Mouse (Mus musculus): Measurements from ENCODE around the gene Zfp511.

The Zfp511 gene

DNA sequence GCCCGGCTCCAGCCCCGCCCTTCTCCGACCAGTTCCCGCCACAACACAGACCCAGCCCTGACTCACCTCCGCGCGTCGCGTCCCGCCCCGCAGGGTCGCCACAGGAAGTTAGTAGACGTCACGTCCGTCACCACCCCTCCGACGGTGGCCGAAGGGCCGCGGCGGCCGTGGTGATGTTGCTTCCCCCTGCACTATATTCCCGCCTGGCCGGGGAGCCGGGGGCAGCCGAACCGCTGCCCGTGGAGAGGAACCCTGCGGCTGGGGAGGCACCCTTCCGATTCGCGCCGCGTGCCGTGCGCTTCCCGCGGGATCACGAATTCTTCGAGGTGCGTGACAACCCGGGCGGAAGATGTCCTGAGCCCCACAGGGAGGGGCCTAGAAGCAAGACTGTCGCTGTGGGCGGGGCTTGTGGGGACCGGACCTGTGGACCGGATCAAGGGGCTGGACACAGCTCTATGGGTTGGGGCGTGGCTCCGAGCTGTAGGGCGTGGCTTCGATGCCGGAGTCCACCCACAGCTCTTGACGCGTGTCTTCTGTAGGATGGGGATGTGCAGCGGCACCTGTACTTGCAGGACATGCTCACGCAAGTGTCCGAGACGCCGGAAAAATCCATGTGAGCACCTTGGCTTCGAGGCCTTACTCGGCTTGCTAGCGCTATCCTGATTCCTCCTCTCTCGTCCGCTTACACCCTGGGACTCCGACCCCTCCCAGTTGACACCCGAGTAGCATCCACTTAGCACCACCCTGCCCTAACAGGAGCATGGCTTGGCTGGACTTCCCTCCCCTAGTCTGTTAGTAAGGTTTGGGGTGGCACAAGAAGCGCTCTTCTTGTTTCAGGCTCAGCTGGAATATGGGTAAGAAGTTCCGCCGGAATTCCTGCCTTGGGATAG, at the start of gene Zfp511, which contains the start of gene Tubgcp2:
Gene Zfp511 (plus strand): TSS at position 111 of the 890 bp plus-strand sequence.
Gene Tubgcp2 (minus strand): TSS at position 389 of the 890 bp plus-strand sequence.
- DNase-seq, result peak; percentile 97

DNA sequence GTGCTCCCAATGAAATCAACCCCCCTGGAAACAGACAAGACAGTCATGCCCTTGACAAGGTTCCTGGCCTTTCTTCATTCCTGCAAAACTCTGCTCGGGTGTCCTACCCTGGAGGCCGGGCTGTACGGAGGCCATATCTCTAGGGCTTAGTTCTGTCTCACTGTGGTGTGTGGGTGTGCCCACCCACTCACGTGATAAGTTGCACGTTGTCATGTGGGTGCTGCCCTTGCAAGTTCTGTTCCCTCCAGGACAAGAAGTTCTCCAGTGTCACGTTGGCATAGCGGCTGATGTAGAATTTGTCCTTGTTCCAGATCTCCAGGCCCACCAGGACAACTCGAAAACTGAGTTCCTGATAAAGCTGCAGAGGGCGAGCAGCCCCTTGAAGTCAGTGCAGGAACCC, 47.9 kb upstream of the Zfp511 start:
- DNase-seq, result no peak

DNA sequence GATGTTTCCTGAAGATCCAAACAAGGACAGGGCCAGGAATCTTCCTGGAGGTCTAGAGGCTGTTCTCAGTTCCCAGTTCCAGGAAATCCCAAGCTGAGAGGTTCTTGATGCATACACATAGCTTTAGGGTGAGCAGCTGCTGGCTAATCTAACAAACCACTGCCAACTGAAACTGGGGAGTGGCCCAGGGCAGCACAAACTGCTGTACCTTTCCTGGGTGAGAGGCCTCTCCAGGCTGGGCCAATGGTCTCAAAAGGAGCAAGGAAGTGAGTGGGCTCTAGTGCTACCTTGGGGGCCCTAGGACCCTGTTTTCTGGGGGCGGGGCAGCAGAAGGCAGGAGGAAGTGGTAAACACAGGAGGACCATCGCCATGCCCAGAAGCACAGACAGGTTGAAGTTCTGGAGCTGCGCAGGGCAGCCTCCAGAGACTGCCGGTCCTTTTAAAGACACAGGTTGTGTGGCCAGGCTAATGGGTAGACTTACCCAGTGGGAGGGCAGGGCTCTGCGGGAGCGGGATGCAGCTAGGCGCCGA, 45.3 kb upstream of the Zfp511 start:
- DNase-seq, result no peak

DNA sequence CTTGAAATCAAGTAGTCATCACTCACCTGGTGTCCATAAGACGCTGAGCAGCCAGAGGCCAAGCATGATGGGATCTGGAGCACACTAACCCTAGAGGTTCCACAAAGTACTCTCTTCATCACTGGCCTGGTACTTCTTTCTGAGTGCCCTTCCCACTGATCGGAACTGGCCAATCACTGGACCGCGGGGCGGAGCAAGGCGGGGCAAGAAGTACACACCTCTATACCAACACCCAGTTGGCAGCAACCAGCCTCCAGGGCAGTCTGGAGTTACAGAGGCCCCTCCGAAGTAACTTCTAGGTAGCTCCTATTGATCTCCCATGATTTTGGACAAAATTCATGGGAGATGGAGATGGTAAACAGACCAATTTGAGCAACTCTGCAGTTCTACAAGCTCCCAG, 43.8 kb upstream of the Zfp511 start, which contains the start of gene Adam8:
Gene Adam8 (minus strand): TSS at position 157 of the 400 bp plus-strand sequence.
- DNase-seq, result no peak

DNA sequence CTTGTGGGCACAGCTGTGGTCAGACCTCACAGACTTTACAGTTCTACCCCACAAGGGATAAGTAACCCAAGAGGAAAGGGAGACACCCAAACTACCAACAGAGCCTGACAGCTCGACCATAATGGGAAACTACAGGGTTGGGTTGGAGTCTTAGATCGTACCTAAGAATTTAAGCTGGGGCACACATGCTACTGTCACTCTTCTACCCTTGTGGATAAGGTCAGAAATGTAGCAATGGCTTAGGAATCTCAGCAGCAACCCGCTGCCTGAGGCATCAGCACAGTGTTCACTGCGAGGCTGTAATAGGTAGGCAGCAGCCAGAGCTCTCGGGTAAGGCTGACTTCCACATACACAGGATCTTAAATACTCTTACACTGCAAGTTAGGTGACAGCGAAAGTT, 42.7 kb upstream of the Zfp511 start:
- no peak for DNase-seq

DNA sequence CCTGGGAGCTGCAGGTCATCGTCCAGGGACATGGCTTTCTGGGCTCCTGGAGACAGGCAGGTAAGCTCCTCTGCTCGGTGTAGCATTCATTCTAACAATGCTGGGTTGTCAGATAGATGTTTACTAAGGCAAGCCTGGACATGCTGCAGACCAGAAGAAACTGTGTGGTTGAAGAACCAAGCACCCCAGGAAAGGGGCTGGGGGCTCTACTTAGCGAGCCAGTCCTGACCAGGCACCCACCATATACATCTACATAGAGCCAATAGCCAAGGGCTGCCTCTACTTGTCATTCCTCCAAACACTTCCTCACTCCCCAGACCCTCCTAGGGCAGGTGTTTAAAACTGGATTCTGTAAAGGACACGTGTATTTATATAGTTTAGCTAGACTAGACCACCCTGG, 42.0 kb upstream of the Zfp511 start:
- no peak for DNase-seq

DNA sequence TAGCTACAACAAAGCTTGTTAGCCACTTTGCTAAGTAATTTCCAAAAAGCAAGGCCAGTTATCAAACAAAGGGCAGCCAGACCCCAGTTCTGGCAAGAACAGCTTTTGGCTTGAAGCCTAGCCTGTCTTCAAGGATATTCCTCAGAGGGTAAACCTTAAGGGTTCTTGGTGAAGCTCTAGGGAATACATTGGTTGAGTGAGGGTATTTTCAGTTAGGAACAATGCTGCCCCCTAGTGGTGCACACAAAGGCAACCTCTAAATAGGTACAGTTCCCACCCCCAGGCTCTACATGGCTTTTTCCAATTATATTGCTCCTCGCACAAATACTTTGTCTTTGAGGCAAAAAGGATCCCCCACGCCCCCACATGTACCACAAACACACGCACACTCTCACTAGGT, 41.5 kb upstream of the Zfp511 start:
- DNase-seq, result peak; percentile 55 to 76

DNA sequence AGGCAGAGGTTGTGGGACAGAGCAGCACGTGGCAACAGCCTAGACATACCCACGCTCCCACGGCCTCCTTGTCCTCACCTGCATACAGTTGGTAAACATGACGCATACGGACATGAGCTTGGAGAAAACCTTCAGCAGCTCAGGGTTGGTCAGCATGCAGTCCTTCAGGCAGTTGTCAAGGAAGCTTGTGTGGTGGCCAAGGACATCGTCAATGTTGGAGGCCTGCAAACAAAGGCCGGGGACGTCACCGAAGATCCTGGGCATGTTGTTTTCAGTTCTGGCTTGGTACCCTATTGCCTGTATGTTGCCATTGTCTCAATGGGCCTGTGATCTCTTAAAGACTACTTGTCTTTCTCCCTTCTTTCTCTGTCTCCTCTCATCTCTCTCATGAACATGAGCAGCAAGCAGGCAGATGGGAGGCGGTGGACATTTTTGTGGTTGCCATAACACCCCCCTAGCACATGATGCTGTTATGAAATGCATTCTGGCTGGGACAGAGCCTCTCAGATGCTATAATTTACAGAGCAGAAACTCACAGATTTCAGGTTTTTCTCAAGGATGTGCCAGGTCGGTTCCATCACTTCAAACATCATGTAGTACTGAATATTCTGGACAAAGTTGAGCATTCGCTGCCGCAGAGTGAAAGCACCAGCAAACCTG, 37.4 kb upstream of the Zfp511 start:
- no peak for DNase-seq

DNA sequence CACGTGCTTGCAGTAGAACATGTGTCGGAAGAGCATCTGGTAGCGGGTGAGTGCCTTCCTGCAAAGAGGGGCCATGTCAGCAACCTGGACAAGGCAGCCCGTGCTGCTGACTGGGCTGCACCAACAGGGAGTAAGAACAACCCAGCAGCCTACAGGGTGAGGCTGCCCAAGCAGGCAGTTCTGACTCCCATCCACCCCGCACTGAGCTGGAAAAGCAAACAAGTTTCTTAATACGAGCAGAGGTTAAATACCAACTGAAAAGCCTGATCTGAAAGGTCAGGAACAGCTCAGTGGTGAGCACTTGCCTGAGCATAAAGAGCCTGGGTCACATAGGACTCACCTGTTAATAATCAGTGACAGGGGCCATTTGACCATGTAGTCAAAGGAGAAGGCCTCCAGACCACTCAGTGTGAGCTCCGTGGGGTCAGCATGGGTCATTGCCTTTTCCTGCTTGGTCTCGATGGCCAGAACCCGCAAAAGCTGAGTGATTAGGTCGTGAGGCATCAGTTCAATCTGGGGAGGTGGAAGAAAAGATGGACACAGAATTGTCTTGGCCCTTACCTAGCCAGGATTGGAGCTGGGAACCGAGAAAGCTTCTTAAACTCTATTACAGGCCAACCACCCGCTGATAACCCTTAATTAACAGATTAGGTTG, 35.0 kb upstream of the Zfp511 start:
- DNase-seq, result no peak

DNA sequence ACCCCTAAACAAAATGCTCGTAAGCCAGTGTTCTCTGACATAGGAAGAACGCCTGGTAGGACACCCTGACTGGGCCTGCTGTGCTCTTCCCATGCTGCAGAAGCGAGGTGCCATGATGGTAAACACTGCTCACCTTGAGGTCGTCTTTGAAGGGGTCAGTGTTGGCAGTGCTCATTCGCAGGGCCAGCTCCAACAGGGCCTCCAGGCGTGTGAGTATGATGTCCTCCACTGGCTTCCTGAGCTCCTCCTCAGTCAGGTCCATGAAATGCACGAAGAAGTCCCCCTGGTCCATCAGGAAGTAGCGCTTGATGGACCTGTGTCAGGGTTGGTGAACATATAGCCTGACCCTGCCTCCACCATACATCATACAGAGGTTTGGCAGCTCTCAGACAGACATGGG, 31.5 kb upstream of the Zfp511 start:
- DNase-seq, result no peak

DNA sequence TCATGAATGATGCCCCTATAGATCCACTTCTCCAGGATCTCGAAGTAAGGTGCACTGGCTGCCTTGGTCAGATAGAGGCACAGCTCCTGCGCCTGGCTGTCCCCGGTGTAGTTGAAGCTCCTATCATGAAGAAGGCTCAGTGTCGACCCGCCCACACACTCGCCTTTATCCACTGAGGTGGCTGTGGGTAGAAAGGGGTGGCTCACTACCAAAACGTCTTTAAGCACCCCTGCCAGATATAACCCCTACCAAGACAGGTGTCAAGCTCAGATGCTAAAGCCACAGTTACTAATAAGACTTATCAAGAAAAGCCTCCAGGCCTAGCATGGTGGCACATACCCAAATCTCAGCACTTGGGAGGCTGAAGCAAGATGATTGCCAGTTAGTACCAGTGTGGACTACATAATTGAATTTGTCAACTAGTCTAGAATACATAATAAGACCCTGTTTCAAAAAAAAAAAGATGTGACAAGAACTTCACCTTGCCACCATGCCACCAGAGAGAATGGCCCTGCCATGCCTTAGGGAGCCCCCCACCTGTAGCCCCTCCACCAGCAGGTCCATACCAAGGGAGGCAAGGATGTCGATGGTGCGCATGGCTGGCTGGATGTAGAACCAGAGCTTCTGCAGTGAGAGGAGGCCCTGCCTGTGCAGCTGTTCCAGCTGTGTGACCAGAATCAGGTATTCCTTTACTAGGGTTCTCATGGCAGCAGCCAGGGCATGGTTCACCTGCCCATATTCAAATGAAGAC, 29.2 kb upstream of the Zfp511 start:
- peak in 1 of 2 experiments; percentile 2 for DNase-seq

DNA sequence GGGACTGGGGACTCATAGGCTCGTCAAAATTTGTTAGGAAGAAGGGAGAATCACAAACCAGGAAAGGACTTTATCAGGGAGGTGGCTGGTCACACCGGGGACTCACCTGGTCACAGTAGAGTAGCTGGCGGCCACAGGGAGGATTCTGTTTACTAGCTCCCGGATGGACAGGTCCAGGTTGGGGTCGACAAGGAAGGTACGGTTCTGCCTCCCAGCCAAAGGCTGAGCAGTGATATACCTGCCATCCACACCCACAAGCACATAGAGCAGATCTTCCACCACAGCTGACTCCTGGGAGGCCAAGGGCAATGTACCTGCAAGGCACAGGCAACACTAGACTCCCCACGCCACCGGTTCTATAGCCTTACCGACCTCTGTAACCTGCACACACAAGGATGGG, 28.4 kb upstream of the Zfp511 start:
- peak in 1 of 2 experiments; percentile 1 for DNase-seq

DNA sequence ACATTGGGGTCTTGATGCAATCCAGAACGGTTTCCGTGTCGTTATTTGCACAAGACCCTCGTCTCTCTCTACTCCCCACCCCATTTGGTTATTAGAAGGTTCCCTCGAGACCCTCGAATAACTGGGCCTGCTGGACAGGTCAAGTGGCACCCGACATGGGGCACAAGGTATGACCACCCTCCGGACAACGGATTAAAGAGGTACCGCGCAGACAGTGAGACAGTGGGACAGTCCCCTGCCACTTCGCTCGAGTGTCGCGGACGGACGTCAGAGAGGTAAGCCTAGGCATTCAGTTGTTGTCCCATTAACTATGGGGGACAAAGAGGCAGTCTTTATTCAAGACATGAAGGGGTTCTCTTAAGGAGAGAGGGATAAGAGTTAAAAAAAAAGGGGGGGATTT, 24.9 kb upstream of the Zfp511 start:
- DNase-seq, result no peak

DNA sequence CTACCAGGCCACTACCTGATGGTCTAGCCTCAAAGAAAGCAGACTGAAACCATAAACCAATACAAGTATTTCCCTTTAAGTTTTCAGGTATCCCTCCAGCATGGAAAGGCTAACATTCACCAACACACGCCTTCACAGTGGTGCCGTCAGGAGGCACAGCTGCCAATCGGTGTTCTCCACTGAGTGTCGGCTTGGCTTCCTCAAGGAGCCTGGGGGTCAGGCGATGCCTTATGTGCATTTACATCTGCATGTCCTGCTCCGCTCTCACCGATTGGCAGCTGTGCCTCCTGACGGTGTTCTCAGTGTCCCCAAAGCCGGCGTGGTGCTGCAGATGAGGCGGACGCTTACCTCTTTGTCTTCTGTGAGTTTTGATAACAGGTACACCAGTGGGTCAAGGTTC, 4.4 kb upstream of the Zfp511 start:
- no peak for DNase-seq

DNA sequence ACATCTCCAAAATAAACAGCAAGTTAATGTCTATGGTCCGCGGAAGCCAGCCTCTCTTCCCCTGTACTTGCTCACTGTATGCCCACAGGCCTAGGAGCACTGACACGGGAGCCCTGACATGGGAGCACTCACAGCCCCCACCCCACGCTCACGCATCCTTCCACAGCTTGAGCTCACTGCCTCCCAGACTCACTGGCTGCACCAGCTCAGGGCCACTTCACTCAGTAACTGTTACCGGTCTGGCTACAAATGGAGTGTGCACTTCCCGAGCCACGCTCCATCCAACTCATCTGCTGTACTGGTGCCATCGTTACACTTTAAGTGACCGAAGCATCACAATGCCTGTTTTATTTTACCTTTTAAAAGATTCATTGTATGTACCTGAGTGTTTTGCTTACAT, 3.8 kb upstream of the Zfp511 start:
- DNase-seq, result no peak

DNA sequence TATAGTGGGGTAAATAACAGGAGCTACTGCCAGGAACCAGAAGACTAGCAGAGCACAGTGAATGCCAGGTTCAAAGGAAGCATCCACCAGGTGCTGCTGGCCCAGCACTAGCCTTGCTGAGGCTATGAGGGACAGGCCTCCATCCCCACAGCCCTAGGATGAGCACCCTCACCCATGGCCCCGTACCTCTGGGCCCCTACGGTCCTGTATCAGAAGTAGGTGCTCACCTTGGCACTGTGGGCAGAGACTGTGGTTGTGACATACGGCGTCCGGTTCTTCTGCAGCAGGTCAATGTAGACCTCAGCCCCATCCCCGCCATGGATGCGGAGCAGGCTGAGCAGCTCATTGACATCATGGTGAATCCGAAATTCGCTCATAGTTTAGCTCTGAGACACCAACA, 2.8 kb upstream of the Zfp511 start:
- no peak for DNase-seq

DNA sequence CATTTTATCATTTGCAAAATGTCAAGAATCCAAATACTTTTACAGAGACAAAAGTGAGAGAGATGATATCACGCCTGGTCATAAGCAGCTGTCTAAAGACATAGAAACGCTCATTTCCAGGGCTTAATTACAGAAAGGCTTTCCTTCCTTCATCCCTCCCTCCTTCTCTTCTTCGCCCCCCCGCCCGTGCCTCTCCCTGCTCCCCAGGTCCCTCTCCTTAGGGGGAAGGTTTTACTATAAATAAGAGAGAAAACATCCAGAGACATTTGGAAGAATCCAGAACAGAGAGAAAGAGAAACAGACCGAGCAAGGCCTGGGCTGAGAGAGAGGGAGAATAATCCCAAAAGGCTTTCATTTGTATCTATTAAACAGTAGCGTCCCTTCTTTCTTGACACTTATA, 735 bp upstream of the Zfp511 start:
- no peak for DNase-seq

DNA sequence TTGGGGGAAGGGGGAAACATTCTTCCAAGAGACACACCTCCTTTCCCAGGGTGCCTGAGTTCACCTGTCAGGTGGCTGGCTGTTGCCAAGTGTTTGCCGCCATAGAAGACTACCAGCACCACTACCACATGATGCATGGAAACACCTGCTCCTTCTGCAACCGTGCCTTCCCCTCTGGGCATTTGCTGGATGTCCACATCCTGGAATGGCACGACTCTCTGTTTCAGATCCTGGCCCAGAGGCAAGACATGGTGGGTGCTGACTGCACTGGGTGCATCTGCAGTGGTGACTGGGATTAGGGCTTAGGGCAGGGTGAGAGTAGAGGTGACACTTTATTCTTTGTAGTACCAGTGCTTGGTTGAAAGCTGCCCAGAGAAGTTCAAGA, 972 bp downstream of the Zfp511 start:
- DNase-seq, result no peak

DNA sequence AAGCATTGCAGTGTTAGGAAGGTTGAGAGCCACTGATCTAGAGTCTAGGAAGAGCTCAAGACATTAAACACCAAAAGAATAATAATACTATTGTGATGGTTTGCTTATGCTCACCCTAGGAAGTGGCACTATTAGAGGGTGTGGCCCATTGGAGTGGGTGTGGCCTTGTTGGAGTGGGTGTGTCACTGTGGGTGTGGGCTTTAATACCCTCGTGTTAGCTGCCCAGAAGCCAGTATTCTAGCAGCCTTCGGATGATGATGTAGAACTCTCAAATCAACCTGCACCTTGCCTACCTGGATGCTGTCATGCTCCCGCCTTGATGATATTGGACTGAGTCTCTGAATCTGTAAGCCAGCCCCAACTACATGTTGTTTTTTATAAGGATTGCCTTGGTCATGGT, 6.5 kb downstream of the Zfp511 start:
- no peak for DNase-seq

DNA sequence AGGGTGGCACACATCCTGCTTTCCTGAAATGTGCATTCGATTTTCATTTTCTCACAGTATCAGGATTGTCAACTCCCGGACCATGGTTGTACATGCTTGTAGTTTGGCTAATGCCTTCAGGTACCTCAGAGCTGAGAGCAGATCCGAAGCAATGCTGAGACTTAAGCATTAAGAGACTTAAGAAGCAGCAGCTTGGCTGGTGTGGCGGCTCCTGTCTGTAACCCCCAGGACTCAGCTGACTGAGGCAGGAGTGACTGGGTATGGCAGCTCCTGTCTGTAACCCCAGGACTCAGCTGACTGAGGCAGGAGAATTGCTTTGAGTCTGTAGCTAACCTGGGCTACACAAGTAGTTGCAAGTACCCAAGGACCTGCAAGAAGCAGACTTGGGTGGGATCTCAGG, 9.4 kb downstream of the Zfp511 start:
- no peak for DNase-seq

DNA sequence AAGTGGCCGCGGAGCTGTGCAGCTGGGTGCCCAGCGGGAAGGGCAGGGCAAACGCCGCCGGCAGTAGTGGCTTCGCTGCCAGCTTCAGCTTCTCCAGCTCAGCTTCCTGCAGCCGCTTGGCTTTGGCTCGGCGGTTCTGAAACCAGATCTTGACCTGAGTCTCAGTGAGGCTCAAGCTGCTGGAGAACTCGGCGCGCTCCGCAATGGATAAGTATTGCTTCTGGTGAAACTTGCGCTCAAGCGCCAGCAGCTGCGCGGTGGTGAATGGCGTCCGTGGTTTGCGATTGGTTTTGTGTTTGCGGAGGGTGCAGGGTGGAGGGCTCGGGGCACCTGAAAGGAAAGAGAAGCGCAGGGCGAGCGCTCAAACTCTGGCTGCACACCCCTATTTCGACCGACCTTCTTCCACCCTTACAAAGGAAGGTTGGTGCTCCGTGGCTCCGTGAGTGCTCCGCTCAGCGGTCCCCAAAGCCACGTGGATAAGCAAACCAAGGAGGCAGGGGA, 11.7 kb downstream of the Zfp511 start:
- DNase-seq, result peak in 1 of 2 experiments; percentile 28

DNA sequence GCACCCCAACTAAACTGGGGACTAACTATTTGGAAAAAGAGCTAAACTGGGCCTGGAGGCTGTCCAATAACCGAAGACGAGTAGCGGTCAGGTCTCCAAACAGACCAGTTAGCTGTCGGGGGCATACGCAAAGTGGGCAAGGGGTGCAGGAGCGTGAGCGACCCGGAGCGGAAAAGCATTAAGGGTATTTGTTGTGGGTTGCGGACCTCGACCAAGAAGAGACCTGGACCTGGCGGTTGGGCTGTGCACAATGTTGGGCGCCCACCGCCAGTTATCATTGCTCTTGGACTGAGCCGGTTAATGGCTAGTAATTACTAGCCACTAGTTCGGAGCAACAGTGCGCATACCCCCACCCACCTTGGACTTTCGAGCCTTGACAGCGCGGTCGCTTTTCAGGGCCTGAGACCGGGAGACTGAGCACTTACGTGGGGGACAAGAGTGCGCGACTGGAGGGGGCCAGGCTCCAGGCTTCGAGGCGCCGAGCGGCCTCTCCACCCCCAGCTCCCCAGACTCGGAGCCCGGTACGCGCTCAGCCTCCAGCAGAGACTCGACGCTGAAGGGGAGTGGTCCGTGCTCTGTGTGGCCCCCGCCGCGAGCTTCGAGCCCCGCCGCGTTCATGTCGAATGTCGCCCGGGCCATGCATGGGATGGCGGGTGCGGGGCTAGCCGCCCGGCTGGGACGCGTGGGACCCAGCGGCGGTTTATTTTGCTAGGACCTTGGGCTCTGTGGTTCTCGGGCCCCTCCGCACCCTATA, 12.3 kb downstream of the Zfp511 start, which contains the start of gene Msx3:
Gene Msx3 (minus strand): TSS at position 729 of the 754 bp plus-strand sequence.
- no peak for DNase-seq

Measured in cerebellum, postnatal 25 days (tissue).